Mouse (Mus musculus): ENCODE results near the gene Spock1.

DNA sequence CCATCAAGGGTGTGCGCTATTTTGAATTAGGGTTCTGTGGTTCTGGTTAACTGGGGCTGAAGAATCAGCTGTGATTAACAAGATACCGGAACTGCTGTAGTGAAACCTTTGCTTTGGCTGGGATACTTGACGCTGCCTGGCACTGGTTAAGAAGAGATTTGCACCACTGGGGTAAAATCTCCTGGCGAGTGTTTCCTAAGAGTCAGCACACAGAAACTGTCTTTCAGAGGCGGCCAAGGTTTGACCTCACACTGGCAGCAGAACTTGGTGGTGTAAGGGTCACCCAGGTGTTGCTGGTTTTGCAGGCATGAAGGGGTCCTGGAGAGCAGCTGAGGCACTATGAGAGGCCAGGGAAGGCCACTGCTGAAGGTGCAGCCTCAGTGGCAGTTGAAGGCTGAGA lies 489.4 kb downstream of the Spock1 start:
- TF ChIP-seq CTCF (IDR thresholded peaks at IDR 0.05; ENCODE audit: extremely low read depth, insufficient read length, insufficient replicate concordance, low read depth, low read length) (no peak), POLR2A (IDR thresholded peaks at IDR 0.05; ENCODE audit: low read depth, low read length) (no peak)

Data from small intestine, adult 2 months (tissue).